Mouse (Mus musculus): ENCODE results near the gene Btg1. TPM values are rescaled to one million over a fixed set of nuclear protein-coding genes. Genes with fewer than 3 reads are reported as not detected.

Btg1 gene
- polyA plus RNA-seq, 1 experiment from 2014 or later, result 36.6 TPM

GRCm38 (mm10) chr10:96602339-96602738 lies 14.5 kb upstream of the Btg1 start:
- H3K4me1 ChIP-seq (ENCODE audit: control insufficient read depth, insufficient read depth, low read length), result no peaks in the 10 kb centered on the region
- 74% methylated on average over 3 of the region's 3 CpGs for WGBS (ENCODE audit: insufficient replicate concordance)
- no peak for ATAC-seq (replicated peaks; ENCODE audit: insufficient number of reproducible peaks, low FRiP score, low TSS enrichment)

GRCm38 (mm10) chr10:96605168-96605567 lies 11.6 kb upstream of the Btg1 start:
- H3K9ac ChIP-seq (ENCODE audit: low read depth, low read length), result no peak overlapping the region
- no peaks in the 10 kb centered on the region for H3K36me3 ChIP-seq (ENCODE audit: control insufficient read depth, insufficient read depth, low read length)
- no peak overlapping the region for H3K4me3 ChIP-seq (ENCODE audit: low read depth, low read length)
- no peaks in the 10 kb centered on the region for H3K9me3 ChIP-seq (replicated peaks; ENCODE audit: control insufficient read depth, low read length)
- 68% methylated on average over 1 of the region's 1 CpGs for WGBS (ENCODE audit: insufficient replicate concordance)
- no peaks in the 10 kb centered on the region for H3K27me3 ChIP-seq (ENCODE audit: control insufficient read depth, insufficient read depth, low read length)
- no peak overlapping the region for H3K4me2 ChIP-seq
- no peaks in the 10 kb centered on the region for H3K4me1 ChIP-seq (ENCODE audit: control insufficient read depth, insufficient read depth, low read length)
- no peak for ATAC-seq (replicated peaks; ENCODE audit: insufficient number of reproducible peaks, low FRiP score, low TSS enrichment)
- H3K27ac ChIP-seq (ENCODE audit: low read depth, low read length), result no peak overlapping the region

More at GRCm38 (mm10) chr10:96602339-96602738, 14.5 kb upstream of the Btg1 start:
- Histone ChIP-seq H3K4me2 (no peak overlapping the region), H3K27ac (ENCODE audit: low read depth, low read length) (no peak overlapping the region), H3K27me3 (ENCODE audit: control insufficient read depth, insufficient read depth, low read length) (no peaks in the 10 kb centered on the region), H3K36me3 (ENCODE audit: control insufficient read depth, insufficient read depth, low read length) (no peaks in the 10 kb centered on the region), H3K4me3 (ENCODE audit: low read depth, low read length) (no peak overlapping the region), H3K9ac (ENCODE audit: low read depth, low read length) (no peak overlapping the region), H3K9me3 (replicated peaks; ENCODE audit: control insufficient read depth, low read length) (no peaks in the 10 kb centered on the region)

- Histone ChIP-seq H3K9me3 (replicated peaks; ENCODE audit: control insufficient read depth, low read length) (no peaks in the 10 kb centered on the region), H3K4me3 (ENCODE audit: low read depth, low read length) (no peak overlapping the region), H3K27ac (ENCODE audit: low read depth, low read length) (no peak overlapping the region), H3K27me3 (ENCODE audit: control insufficient read depth, insufficient read depth, low read length) (no peaks in the 10 kb centered on the region), H3K4me1 (ENCODE audit: control insufficient read depth, insufficient read depth, low read length) (no peaks in the 10 kb centered on the region), H3K4me2 (no peak overlapping the region), H3K36me3 (ENCODE audit: control insufficient read depth, insufficient read depth, low read length) (no peaks in the 10 kb centered on the region), H3K9ac (ENCODE audit: low read depth, low read length) (no peak overlapping the region)
- WGBS (ENCODE audit: insufficient replicate concordance), result 86% methylated on average over 2 of the region's 2 CpGs
- no peak for ATAC-seq (replicated peaks; ENCODE audit: insufficient number of reproducible peaks, low FRiP score, low TSS enrichment)
Measured at GRCm38 (mm10) chr10:96605856-96606255, 10.9 kb upstream of the Btg1 start.

- H3K27me3 ChIP-seq (ENCODE audit: control insufficient read depth, insufficient read depth, low read length), result no peaks in the 10 kb centered on the region
- H3K9me3 ChIP-seq (replicated peaks; ENCODE audit: control insufficient read depth, low read length), result no peaks in the 10 kb centered on the region
- H3K4me1 ChIP-seq (ENCODE audit: control insufficient read depth, insufficient read depth, low read length), result no peaks in the 10 kb centered on the region
- no peak overlapping the region for H3K9ac ChIP-seq (ENCODE audit: low read depth, low read length)
- H3K4me3 ChIP-seq (ENCODE audit: low read depth, low read length), result no peak overlapping the region
- ATAC-seq (replicated peaks; ENCODE audit: insufficient number of reproducible peaks, low FRiP score, low TSS enrichment), result peak; percentile 69
- no peak overlapping the region for H3K4me2 ChIP-seq
- WGBS (ENCODE audit: insufficient replicate concordance), result 78% methylated on average over 4 of the region's 4 CpGs
- H3K36me3 ChIP-seq (ENCODE audit: control insufficient read depth, insufficient read depth, low read length), result no peaks in the 10 kb centered on the region
- H3K27ac ChIP-seq (ENCODE audit: low read depth, low read length), result no peak overlapping the region
Measured at GRCm38 (mm10) chr10:96607617-96608185, 9.1 kb upstream of the Btg1 start.

- WGBS (ENCODE audit: insufficient replicate concordance), result 77% methylated on average over 8 of the region's 8 CpGs
- Histone ChIP-seq H3K9me3 (replicated peaks; ENCODE audit: control insufficient read depth, low read length) (no peaks in the 10 kb centered on the region), H3K4me1 (ENCODE audit: control insufficient read depth, insufficient read depth, low read length) (no peaks in the 10 kb centered on the region), H3K9ac (ENCODE audit: low read depth, low read length) (no peak overlapping the region), H3K4me3 (ENCODE audit: low read depth, low read length) (no peak overlapping the region), H3K4me2 (no peak overlapping the region), H3K27me3 (ENCODE audit: control insufficient read depth, insufficient read depth, low read length) (no peaks in the 10 kb centered on the region), H3K36me3 (ENCODE audit: control insufficient read depth, insufficient read depth, low read length) (no peaks in the 10 kb centered on the region), H3K27ac (ENCODE audit: low read depth, low read length) (no peak overlapping the region)
- ATAC-seq (replicated peaks; ENCODE audit: insufficient number of reproducible peaks, low FRiP score, low TSS enrichment), result no peak
Measured at GRCm38 (mm10) chr10:96609356-96610345, 7.2 kb upstream of the Btg1 start.

GRCm38 (mm10) chr10:96616001-96616708 lies 651 bp upstream of the Btg1 start:
- no peaks in the 10 kb centered on the region for H3K9me3 ChIP-seq (replicated peaks; ENCODE audit: control insufficient read depth, low read length)
- peak overlapping the region; percentile 80 for H3K9ac ChIP-seq (ENCODE audit: low read depth, low read length)
- peak overlapping the region; percentile 75 for H3K4me3 ChIP-seq (ENCODE audit: low read depth, low read length)
- 2% methylated on average over 24 of the region's 24 CpGs for WGBS (ENCODE audit: insufficient replicate concordance)
- no peaks in the 10 kb centered on the region for H3K27me3 ChIP-seq (ENCODE audit: control insufficient read depth, insufficient read depth, low read length)
- peak; percentile 67 for ATAC-seq (replicated peaks; ENCODE audit: insufficient number of reproducible peaks, low FRiP score, low TSS enrichment)
- H3K4me2 ChIP-seq, result peak overlapping the region; percentile 59
- peak overlapping the region; percentile 67 for H3K27ac ChIP-seq (ENCODE audit: low read depth, low read length)
- H3K4me1 ChIP-seq (ENCODE audit: control insufficient read depth, insufficient read depth, low read length), result peaks cover 16% of the 10 kb centered on the region
- no peaks in the 10 kb centered on the region for H3K36me3 ChIP-seq (ENCODE audit: control insufficient read depth, insufficient read depth, low read length)

GRCm38 (mm10) chr10:96617221-96617950 lies 580 bp downstream of the Btg1 start:
- Histone ChIP-seq H3K4me1 (ENCODE audit: control insufficient read depth, insufficient read depth, low read length) (peaks cover 19% of the 10 kb centered on the region), H3K27ac (ENCODE audit: low read depth, low read length) (peak overlapping the region; percentile 95), H3K4me2 (peak overlapping the region; percentile 63), H3K27me3 (ENCODE audit: control insufficient read depth, insufficient read depth, low read length) (no peaks in the 10 kb centered on the region), H3K9me3 (replicated peaks; ENCODE audit: control insufficient read depth, low read length) (no peaks in the 10 kb centered on the region), H3K4me3 (ENCODE audit: low read depth, low read length) (peak overlapping the region; percentile 75), H3K36me3 (ENCODE audit: control insufficient read depth, insufficient read depth, low read length) (peaks cover 3% of the 10 kb centered on the region; the same call in 1 of the 2 replicates), H3K9ac (ENCODE audit: low read depth, low read length) (peak overlapping the region; percentile 100)
- WGBS (ENCODE audit: insufficient replicate concordance), result under 1% methylated on average over 77 of the region's 78 CpGs
- ATAC-seq (replicated peaks; ENCODE audit: insufficient number of reproducible peaks, low FRiP score, low TSS enrichment), result peak; percentile 32; the same call in 1 of the 2 replicates

Data from heart, embryonic 11.5 days (tissue).